Mouse (Mus musculus): Measurements from ENCODE around the gene Phactr3. TPM values are rescaled to one million over a fixed set of nuclear protein-coding genes. Genes with fewer than 3 reads are reported as not detected.

Gene Phactr3
- polyA plus RNA-seq, 1 experiment from 2014 or later = 0.39 TPM

DNA sequence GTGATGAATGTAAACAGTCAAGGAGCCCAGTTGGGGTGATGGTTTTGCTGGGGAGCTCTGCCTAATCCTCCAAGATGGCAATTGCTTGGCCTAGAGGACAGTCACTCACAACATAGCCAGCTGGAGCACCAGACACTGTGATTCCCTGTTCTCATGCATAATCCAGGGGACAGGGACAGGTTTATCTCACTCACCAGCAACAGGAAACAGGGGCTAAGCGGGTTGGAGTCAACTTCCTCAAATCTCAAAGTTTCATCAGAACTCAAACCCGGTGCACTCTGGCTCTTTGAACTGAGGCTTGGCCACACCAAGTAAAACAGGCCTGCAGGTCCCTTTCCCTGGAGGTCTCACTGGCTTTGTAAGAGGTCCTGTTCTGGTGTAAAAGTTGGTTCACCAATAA, 119.7 kb downstream of the Phactr3 start:
- Histone ChIP-seq H3K4me2 (ENCODE audit: low read length) (no peak overlapping the region), H3K4me1 (replicated peaks; ENCODE audit: insufficient read depth, low read length) (no peaks in the 10 kb centered on the region), H3K9ac (ENCODE audit: low read depth, low read length) (no peak overlapping the region), H3K27me3 (ENCODE audit: insufficient read depth, low read length) (no peaks in the 10 kb centered on the region), H3K36me3 (ENCODE audit: insufficient read depth, low read length) (no peaks in the 10 kb centered on the region), H3K27ac (no peak overlapping the region), H3K9me3 (replicated peaks; ENCODE audit: low read length) (no peaks in the 10 kb centered on the region), H3K4me3 (replicated peaks; ENCODE audit: low read depth, low read length) (no peak overlapping the region)
- WGBS = 75% methylated on average over 2 of the region's 2 CpGs
- ATAC-seq (replicated peaks; ENCODE audit: low FRiP score, low read depth) (no peak), DNase-seq (ENCODE audit: low spot score) (no peak)
- TF ChIP-seq CTCF (IDR thresholded peaks at IDR 0.05; ENCODE audit: low read depth) = no peak

DNA sequence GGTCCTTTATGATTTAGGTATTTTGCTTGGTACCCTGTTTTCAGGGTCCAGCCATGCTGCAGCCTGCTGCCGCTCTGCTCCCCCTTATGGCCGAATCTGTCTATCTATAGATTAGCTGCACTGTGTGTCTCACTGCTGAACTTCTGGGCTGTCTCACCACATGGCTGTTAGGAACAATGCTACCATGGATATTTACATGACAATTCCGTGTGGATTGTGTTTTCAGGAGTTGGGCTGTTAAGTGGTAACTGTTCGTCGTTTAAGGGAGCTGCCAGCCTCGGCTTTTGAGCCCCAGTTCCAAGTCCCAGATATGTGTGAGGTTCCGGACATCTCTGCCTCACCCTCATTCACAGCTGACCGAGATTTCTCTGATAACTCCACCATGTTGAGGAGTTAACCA, 122.1 kb downstream of the Phactr3 start:
- Histone ChIP-seq H3K4me2 (ENCODE audit: low read length) (no peak overlapping the region), H3K9me3 (replicated peaks; ENCODE audit: low read length) (no peaks in the 10 kb centered on the region), H3K36me3 (ENCODE audit: insufficient read depth, low read length) (no peaks in the 10 kb centered on the region), H3K4me3 (replicated peaks; ENCODE audit: low read depth, low read length) (no peak overlapping the region), H3K9ac (ENCODE audit: low read depth, low read length) (no peak overlapping the region), H3K27ac (no peak overlapping the region), H3K4me1 (replicated peaks; ENCODE audit: insufficient read depth, low read length) (no peaks in the 10 kb centered on the region), H3K27me3 (ENCODE audit: insufficient read depth, low read length) (no peaks in the 10 kb centered on the region)
- 67% methylated on average over 8 of the region's 8 CpGs for WGBS
- no peak for ATAC-seq (replicated peaks; ENCODE audit: low FRiP score, low read depth)
- DNase-seq (ENCODE audit: low spot score) = no peak
- no peak for TF ChIP-seq CTCF (IDR thresholded peaks at IDR 0.05; ENCODE audit: low read depth)

DNA sequence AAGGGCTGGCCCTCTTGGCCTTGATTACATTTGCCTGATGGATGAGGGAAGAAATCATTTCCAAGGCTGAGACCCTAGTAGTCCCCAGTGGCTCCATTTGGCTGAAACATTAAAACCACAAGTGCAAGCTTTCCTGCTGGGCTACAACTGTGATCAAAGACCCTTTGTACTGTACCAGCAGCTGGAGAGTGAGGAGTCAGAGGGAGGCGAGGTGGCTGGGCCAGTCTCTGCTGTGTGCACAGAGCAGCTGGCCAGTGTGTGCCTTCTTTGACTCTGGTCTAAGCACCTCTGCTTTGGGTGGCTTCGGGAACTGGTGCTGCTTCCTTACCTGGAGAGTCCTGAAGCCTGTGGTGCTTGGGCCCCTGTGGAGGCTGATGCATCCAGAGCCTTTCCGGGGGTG, 122.6 kb downstream of the Phactr3 start:
- Histone ChIP-seq H3K9me3 (replicated peaks; ENCODE audit: low read length) (no peaks in the 10 kb centered on the region), H3K4me2 (ENCODE audit: low read length) (no peak overlapping the region), H3K4me1 (replicated peaks; ENCODE audit: insufficient read depth, low read length) (no peaks in the 10 kb centered on the region), H3K4me3 (replicated peaks; ENCODE audit: low read depth, low read length) (no peak overlapping the region), H3K27me3 (ENCODE audit: insufficient read depth, low read length) (no peaks in the 10 kb centered on the region), H3K36me3 (ENCODE audit: insufficient read depth, low read length) (no peaks in the 10 kb centered on the region), H3K27ac (no peak overlapping the region), H3K9ac (ENCODE audit: low read depth, low read length) (no peak overlapping the region)
- no peak for ATAC-seq (replicated peaks; ENCODE audit: low FRiP score, low read depth)
- no peak for DNase-seq (ENCODE audit: low spot score)
- no peak for TF ChIP-seq CTCF (IDR thresholded peaks at IDR 0.05; ENCODE audit: low read depth)
- 61% methylated on average over 3 of the region's 3 CpGs for WGBS

DNA sequence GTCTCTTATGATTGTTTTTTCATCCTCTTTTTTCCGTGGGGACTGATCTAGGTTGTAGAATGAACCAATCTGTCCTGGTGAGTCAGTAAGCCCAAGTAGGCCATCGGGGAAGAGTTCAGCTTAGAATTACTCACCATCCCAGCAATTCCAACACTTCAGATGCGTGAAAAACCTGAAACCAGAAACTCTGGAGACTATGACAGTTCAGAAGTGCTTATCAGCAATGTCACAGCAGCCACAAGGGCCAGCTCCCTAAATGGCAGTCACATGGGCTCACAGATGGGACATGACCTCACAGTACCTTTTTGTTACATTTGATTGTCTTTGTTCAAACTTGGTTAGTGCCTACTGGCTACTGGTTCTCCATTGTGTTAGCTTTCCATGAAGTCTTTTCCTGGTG, 124.2 kb downstream of the Phactr3 start:
- Histone ChIP-seq H3K4me3 (replicated peaks; ENCODE audit: low read depth, low read length) (no peak overlapping the region), H3K27ac (no peak overlapping the region), H3K9ac (ENCODE audit: low read depth, low read length) (no peak overlapping the region), H3K36me3 (ENCODE audit: insufficient read depth, low read length) (no peaks in the 10 kb centered on the region), H3K4me2 (ENCODE audit: low read length) (no peak overlapping the region), H3K27me3 (ENCODE audit: insufficient read depth, low read length) (no peaks in the 10 kb centered on the region), H3K4me1 (replicated peaks; ENCODE audit: insufficient read depth, low read length) (no peaks in the 10 kb centered on the region), H3K9me3 (replicated peaks; ENCODE audit: low read length) (no peaks in the 10 kb centered on the region)
- TF ChIP-seq CTCF (IDR thresholded peaks at IDR 0.05; ENCODE audit: low read depth) = no peak
- DNase-seq (ENCODE audit: low spot score) (no peak), ATAC-seq (replicated peaks; ENCODE audit: low FRiP score, low read depth) (no peak)
- WGBS = 70% methylated on average over 3 of the region's 3 CpGs

DNA sequence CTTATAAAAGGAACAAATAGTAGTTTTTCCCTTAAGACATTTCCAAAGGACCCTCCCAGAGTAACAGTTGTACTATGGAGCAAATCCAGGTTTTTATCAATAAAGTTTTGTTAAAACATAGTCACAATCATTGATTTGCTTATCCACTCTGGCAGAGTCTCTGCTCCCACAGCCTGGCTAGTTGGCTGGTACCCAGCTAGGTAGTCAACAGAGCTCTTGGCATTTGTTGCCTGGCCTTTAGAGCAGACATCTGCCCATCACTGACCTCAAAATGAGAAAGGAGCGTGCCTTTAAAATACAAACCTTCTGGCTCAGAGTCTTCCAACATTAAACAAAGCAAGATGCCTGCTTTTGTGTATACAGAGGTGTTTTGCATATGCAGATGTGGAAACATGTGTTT, 126.1 kb downstream of the Phactr3 start:
- Histone ChIP-seq H3K4me2 (ENCODE audit: low read length) (no peak overlapping the region), H3K9ac (ENCODE audit: low read depth, low read length) (no peak overlapping the region), H3K27ac (no peak overlapping the region), H3K9me3 (replicated peaks; ENCODE audit: low read length) (no peaks in the 10 kb centered on the region), H3K4me1 (replicated peaks; ENCODE audit: insufficient read depth, low read length) (no peaks in the 10 kb centered on the region), H3K27me3 (ENCODE audit: insufficient read depth, low read length) (no peaks in the 10 kb centered on the region), H3K4me3 (replicated peaks; ENCODE audit: low read depth, low read length) (no peak overlapping the region), H3K36me3 (ENCODE audit: insufficient read depth, low read length) (no peaks in the 10 kb centered on the region)
- 97% methylated on average over 1 of the region's 1 CpGs for WGBS
- ATAC-seq (replicated peaks; ENCODE audit: low FRiP score, low read depth) = no peak
- DNase-seq (ENCODE audit: low spot score) = no peak
- no peak for TF ChIP-seq CTCF (IDR thresholded peaks at IDR 0.05; ENCODE audit: low read depth)

DNA sequence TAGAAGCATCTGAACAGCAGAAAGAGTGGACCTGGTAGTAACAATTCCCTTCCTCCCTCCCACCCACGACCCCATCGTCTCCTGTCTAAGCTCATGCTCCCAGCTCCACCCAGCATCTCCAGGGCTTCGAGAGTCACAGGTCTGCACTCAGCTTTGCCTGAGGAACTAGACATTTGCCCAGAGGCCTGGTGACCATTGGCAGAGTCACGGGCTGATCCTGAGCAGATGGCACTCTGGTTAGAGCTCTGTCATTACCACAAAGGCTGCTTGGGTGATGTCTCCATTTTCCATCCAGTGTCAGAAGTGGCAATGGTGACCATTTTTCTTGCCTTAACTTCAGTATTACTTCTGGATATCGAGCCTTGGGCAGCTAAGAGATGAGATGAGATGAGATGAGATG, 127.1 kb downstream of the Phactr3 start:
- ATAC-seq (replicated peaks; ENCODE audit: low FRiP score, low read depth) (no peak), DNase-seq (ENCODE audit: low spot score) (no peak)
- H3K27me3 ChIP-seq (ENCODE audit: insufficient read depth, low read length) = no peaks in the 10 kb centered on the region
- H3K27ac ChIP-seq = no peak overlapping the region
- no peak for TF ChIP-seq CTCF (IDR thresholded peaks at IDR 0.05; ENCODE audit: low read depth)
- no peak overlapping the region for H3K4me2 ChIP-seq (ENCODE audit: low read length)
- no peak overlapping the region for H3K4me3 ChIP-seq (replicated peaks; ENCODE audit: low read depth, low read length)
- H3K9me3 ChIP-seq (replicated peaks; ENCODE audit: low read length) = no peaks in the 10 kb centered on the region
- H3K9ac ChIP-seq (ENCODE audit: low read depth, low read length) = no peak overlapping the region
- no peaks in the 10 kb centered on the region for H3K36me3 ChIP-seq (ENCODE audit: insufficient read depth, low read length)
- no peaks in the 10 kb centered on the region for H3K4me1 ChIP-seq (replicated peaks; ENCODE audit: insufficient read depth, low read length)
- 74% methylated on average over 5 of the region's 5 CpGs for WGBS

DNA sequence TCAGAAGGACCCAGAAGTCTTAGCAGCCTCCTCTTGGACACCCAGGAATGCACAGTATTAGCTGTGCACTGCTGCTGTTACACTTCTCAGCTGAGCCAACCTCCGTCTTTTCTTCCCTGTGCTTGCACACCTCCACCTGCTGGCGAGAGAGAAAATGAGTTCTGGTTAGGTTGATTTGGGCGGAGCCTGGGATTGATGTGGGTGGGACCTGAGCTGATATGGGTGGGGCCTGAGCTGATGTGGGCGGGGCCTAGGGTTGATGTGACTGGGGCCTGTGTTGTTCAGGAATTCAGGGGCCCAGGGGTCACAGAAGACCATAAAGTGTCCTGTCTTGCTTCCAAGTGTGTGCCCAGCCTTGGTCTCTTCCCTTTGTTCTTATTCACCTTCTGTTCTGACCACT, 128.0 kb downstream of the Phactr3 start:
- Histone ChIP-seq H3K4me2 (ENCODE audit: low read length) (no peak overlapping the region), H3K27me3 (ENCODE audit: insufficient read depth, low read length) (no peaks in the 10 kb centered on the region), H3K9ac (ENCODE audit: low read depth, low read length) (no peak overlapping the region), H3K4me1 (replicated peaks; ENCODE audit: insufficient read depth, low read length) (no peaks in the 10 kb centered on the region), H3K27ac (no peak overlapping the region), H3K36me3 (ENCODE audit: insufficient read depth, low read length) (no peaks in the 10 kb centered on the region), H3K9me3 (replicated peaks; ENCODE audit: low read length) (no peaks in the 10 kb centered on the region), H3K4me3 (replicated peaks; ENCODE audit: low read depth, low read length) (no peak overlapping the region)
- peak; percentile 52 for TF ChIP-seq CTCF (IDR thresholded peaks at IDR 0.05; ENCODE audit: low read depth)
- ATAC-seq (replicated peaks; ENCODE audit: low FRiP score, low read depth) (peak; percentile 47), DNase-seq (ENCODE audit: low spot score) (peak; percentile 8)
- 49% methylated on average over 4 of the region's 4 CpGs for WGBS
